Mouse (Mus musculus) bone marrow, adult 2 months (tissue): Measurements from ENCODE around the gene Irf2.

ENCODE experiments used
- CTCF ChIP-seq: fragments of 200-500 bp; IDR thresholded peaks from 2 replicates; pipeline ENCODE4 v1.5.1; 2011; ENCODE audit warnings: low read length, control low read depth; ENCODE audit not compliant: control insufficient read depth, insufficient read depth
- POLR2A ChIP-seq: fragments of 200-500 bp; IDR thresholded peaks from 2 replicates; pipeline ENCODE4 v1.6.1; 2011; ENCODE audit warnings: low read depth, mild to moderate bottlenecking, control low read depth, low read length, borderline replicate concordance; ENCODE audit not compliant: control insufficient read depth

DNA sequence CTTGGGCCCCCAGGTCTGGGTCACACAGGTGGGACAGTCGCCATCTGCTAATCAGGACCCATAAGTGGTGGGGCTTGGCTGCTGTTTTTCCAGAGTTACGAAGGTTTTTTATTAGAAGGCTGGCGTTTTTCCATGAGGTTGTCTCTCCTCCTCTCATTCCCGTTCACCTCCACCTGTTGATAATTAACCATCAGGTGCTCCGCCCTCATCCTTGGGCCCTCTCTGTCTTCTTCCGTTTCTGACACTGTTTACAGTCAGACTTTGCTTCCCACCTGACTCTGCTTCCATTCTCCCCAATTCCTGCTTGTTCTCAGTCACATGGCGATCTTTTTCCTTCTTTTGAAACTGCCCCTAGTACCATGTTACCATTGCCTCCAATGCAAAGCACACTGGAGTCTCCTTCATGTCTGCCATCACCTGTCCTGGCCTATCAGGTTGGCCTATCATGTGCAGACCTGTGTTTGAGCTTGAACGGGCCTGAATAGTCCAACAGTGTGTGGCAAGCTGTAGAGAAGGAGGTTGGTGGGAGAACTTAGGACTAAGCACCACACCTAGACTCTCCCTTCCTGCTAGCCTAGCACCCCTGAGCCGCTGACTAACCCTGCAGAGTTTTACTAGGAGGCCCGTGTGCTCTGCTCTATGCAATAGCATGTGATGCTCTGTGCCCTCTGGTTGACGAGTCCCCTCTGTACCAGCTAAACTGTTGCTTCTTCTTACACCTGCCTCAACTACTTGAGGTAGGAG is 90.8 kb downstream of the Irf2 start:
- TF ChIP-seq CTCF (no peak), POLR2A (no peak)
